Mouse (Mus musculus) embryonic fibroblast, embryonic 13.5 days (primary cell): Measurements from ENCODE around the gene Taf1c. TPM values are rescaled to one million over a fixed set of nuclear protein-coding genes. Genes with fewer than 3 reads are reported as not detected.

Experiments
- H3K27ac ChIP-seq: 2 replicates; pipeline ENCODE4 v1.5.1; 2012; ENCODE audit warnings: low read length, control low read depth, inconsistent platforms; ENCODE audit not compliant: insufficient read depth
- H3K4me1 ChIP-seq: 2 replicates; pipeline ENCODE4 v1.6.1; 2011; ENCODE audit warnings: low read length; ENCODE audit not compliant: control insufficient read depth, insufficient read depth
- H3K4me3 ChIP-seq: 2 replicates; pipeline ENCODE4 v1.5.1; 2011; ENCODE audit warnings: mild to moderate bottlenecking, control low read depth, low read length; ENCODE audit not compliant: insufficient read depth
- CTCF ChIP-seq: IDR thresholded peaks from 2 replicates; pipeline ENCODE4 v1.5.1; 2011; ENCODE audit warnings: mild to moderate bottlenecking, control low read depth, low read length, moderate library complexity, borderline replicate concordance; ENCODE audit not compliant: insufficient read depth
- POLR2A ChIP-seq: IDR thresholded peaks from 2 replicates; pipeline ENCODE4 v1.6.1; 2011; ENCODE audit warnings: low read depth, mild to moderate bottlenecking, control low read depth, low read length, moderate library complexity
- polyA plus RNA-seq: library from polyadenylated mRNA; stranded (reverse); fragments of >200 nt; gene quantifications from 2 replicates; pipeline ENCODE4 v1.2.4, GENCODE M21; 2011; ENCODE audit warnings: low read depth; ENCODE audit not compliant: missing spikeins, insufficient read length

Taf1c gene
- polyA plus RNA-seq: 4.7 and 5.2 TPM in 2 replicates

GRCm38 (mm10) chr8:119604996-119605395, at the start of gene Taf1c:
TSS of gene Taf1c (minus strand) at chr8:119605222.
- H3K4me3 ChIP-seq: peak within 1 kb of the TSS; percentile 65
- no peak within 1 kb of the TSS for H3K27ac ChIP-seq
- H3K4me1 ChIP-seq: no peaks in the 10 kb centered on the region; the same call in 1 of the 2 replicates
- TF ChIP-seq CTCF (peak; percentile 78; the same call in 1 of the 2 replicates), POLR2A (peak; percentile 91)

GRCm38 (mm10) chr8:119651324-119651723, 46.3 kb upstream of the Taf1c start:
- TF ChIP-seq POLR2A: no peak
- no peak for TF ChIP-seq CTCF
- Histone ChIP-seq H3K4me3 (no peak overlapping the region), H3K27ac (no peak overlapping the region), H3K4me1 (no peaks in the 10 kb centered on the region)

GRCm38 (mm10) chr8:119646846-119647245, 41.8 kb upstream of the Taf1c start:
- Histone ChIP-seq H3K4me1 (no peaks in the 10 kb centered on the region), H3K4me3 (no peak overlapping the region), H3K27ac (no peak overlapping the region)
- TF ChIP-seq POLR2A: no peak
- no peak for TF ChIP-seq CTCF

- Histone ChIP-seq H3K4me3 (no peak overlapping the region), H3K4me1 (no peaks in the 10 kb centered on the region), H3K27ac (no peak overlapping the region)
- TF ChIP-seq CTCF (0 out of 2 replicates have a peak, but pooled peaks have one; percentile 17), POLR2A (no peak)
These were observed 41.2 kb upstream of the Taf1c start for GRCm38 (mm10) chr8:119646197-119646596.

- Histone ChIP-seq H3K4me3 (no peak overlapping the region), H3K27ac (no peak overlapping the region), H3K4me1 (no peaks in the 10 kb centered on the region)
- TF ChIP-seq POLR2A (no peak), CTCF (no peak)
These were observed 40.1 kb upstream of the Taf1c start for GRCm38 (mm10) chr8:119644981-119645597.

GRCm38 (mm10) chr8:119644429-119644960, 39.5 kb upstream of the Taf1c start:
- no peak overlapping the region for H3K27ac ChIP-seq
- TF ChIP-seq CTCF (no peak), POLR2A (no peak)
- H3K4me1 ChIP-seq: no peaks in the 10 kb centered on the region
- no peak overlapping the region for H3K4me3 ChIP-seq

- no peak for TF ChIP-seq CTCF
- no peak for TF ChIP-seq POLR2A
- Histone ChIP-seq H3K4me1 (no peaks in the 10 kb centered on the region), H3K4me3 (no peak overlapping the region), H3K27ac (no peak overlapping the region)
These were observed 37.9 kb upstream of the Taf1c start for GRCm38 (mm10) chr8:119642960-119643359.

GRCm38 (mm10) chr8:119641058-119641457, 36.0 kb upstream of the Taf1c start:
- TF ChIP-seq CTCF: no peak
- no peak for TF ChIP-seq POLR2A
- Histone ChIP-seq H3K27ac (no peak overlapping the region), H3K4me3 (no peak overlapping the region), H3K4me1 (no peaks in the 10 kb centered on the region)

GRCm38 (mm10) chr8:119639798-119640197, 34.8 kb upstream of the Taf1c start:
- Histone ChIP-seq H3K27ac (no peak overlapping the region), H3K4me1 (no peaks in the 10 kb centered on the region), H3K4me3 (no peak overlapping the region)
- TF ChIP-seq POLR2A (no peak), CTCF (no peak)

GRCm38 (mm10) chr8:119638261-119638660, 33.2 kb upstream of the Taf1c start:
- TF ChIP-seq POLR2A: no peak
- no peak for TF ChIP-seq CTCF
- H3K27ac ChIP-seq: no peak overlapping the region
- no peak overlapping the region for H3K4me3 ChIP-seq
- H3K4me1 ChIP-seq: no peaks in the 10 kb centered on the region
